Mouse (Mus musculus) liver, embryonic 14.5 days (tissue): ENCODE measurements around the gene Ahr. TPM values are rescaled to one million over a fixed set of nuclear protein-coding genes. Genes with fewer than 3 reads are reported as not detected.

Experiments used
- ATAC-seq: fragments of 200-750 bp; cut with Nextera tagmentation; 2 replicates; pipeline ENCODE4 v1.8.0; 2017; ENCODE audit warnings: moderate number of reproducible peaks, mild to moderate bottlenecking, moderate library complexity; ENCODE audit not compliant: insufficient read depth
- DNase-seq, 3 experiments: peaks; one replicate each; pipeline ENCODE4 v3.0.0-alpha.2; 2012 to 2013; ENCODE audit warnings: low read depth in 3 of 3, low spot score in 3 of 3
- H3K27ac ChIP-seq: fragments of 300-500 bp; sonication (generic); 2 replicates; pipeline ENCODE4 v1.5.1; 2014; ENCODE audit warnings: moderate library complexity, mild to moderate bottlenecking, control low read depth, inconsistent platforms
- H3K27me3 ChIP-seq: fragments of 300-500 bp; sonication (generic); 2 replicates; pipeline ENCODE4 v1.6.1; 2014; ENCODE audit warnings: mild to moderate bottlenecking, low read length, moderate library complexity; ENCODE audit not compliant: control insufficient read depth, insufficient read depth
- H3K36me3 ChIP-seq: fragments of 300-500 bp; sonication (generic); replicated peaks from 2 replicates; pipeline ENCODE4 v1.6.1; 2014; ENCODE audit warnings: low read depth; ENCODE audit not compliant: control insufficient read depth, insufficient read depth
- H3K4me1 ChIP-seq, 2 experiments: fragments of 200-500 bp in 1 of 2; fragments of 300-500 bp in 1 of 2; sonication (generic) in 1 of 2; replicated peaks; 2 replicates each; pipeline ENCODE4 v1.6.1; 2012 to 2014; ENCODE audit warnings: antibody characterized with exemption in 1 of 2, inconsistent platforms in 1 of 2, low read length in 1 of 2; ENCODE audit not compliant: control insufficient read depth in 2 of 2, insufficient read depth in 2 of 2
- H3K4me2 ChIP-seq: fragments of 300-500 bp; sonication (generic); 2 replicates; pipeline ENCODE4 v1.6.1; 2014; ENCODE audit warnings: low read depth, mild to moderate bottlenecking, control low read depth, moderate library complexity
- H3K4me3 ChIP-seq, 2 experiments: fragments of 200-500 bp in 1 of 2; fragments of 300-500 bp in 1 of 2; sonication (generic) in 1 of 2; 2 replicates each; pipeline ENCODE4 v1.5.1; 2012 to 2014; ENCODE audit warnings: low read depth in 2 of 2, low read length in 2 of 2, mild to moderate bottlenecking in 2 of 2, control low read depth in 1 of 2, inconsistent platforms in 1 of 2, moderate library complexity in 1 of 2; ENCODE audit not compliant: insufficient read depth in 1 of 2
- H3K9ac ChIP-seq: fragments of 300-500 bp; sonication (generic); replicated peaks from 2 replicates; pipeline ENCODE4 v1.6.1; 2014; ENCODE audit warnings: mild to moderate bottlenecking, control low read depth, moderate library complexity
- H3K9me3 ChIP-seq: fragments of 300-500 bp; sonication (generic); 2 replicates; pipeline ENCODE4 v1.6.1; 2016; ENCODE audit warnings: low read length, mixed read lengths; ENCODE audit not compliant: control insufficient read depth
- CTCF ChIP-seq: IDR thresholded peaks from 2 replicates; pipeline ENCODE4 v1.5.1; 2016; ENCODE audit warnings: antibody characterized with exemption, low read depth, control low read depth
- EP300 ChIP-seq: IDR thresholded peaks from 2 replicates; pipeline ENCODE4 v1.6.1; 2016; ENCODE audit warnings: antibody characterized with exemption, low read depth
- WGBS: fragments of 180-500 bp; shearing (Covaris S2); extraction: QIAGEN DNeasy Blood & Tissue Kit; methylation state at CpG from one replicate; pipeline ENCODE4 v1.1.7; 2014; ENCODE audit not compliant: insufficient replicate concordance; 5-methylcytosine and 5-hydroxymethylcytosine counted together
- polyA plus RNA-seq, 2 experiments: library from polyadenylated mRNA; depleted of rRNA in 1 of 2; stranded (reverse) in 1 of 2; unstranded in 1 of 2; fragments of >200 nt; fragmentation: Nextera tagmentation in 1 of 2; extraction: Ambion mirVana in 1 of 2; gene quantifications; 2 replicates each; pipeline versions ENCODE4 v1.2.1 to v1.2.3; 2012 to 2014

Ahr gene
- polyA plus RNA-seq, 2 experiments = 1.5 to 2.4 TPM

- H3K9me3 ChIP-seq = no peaks in the 10 kb centered on the region
- WGBS = 74% methylated on average over 5 of the region's 5 CpGs
- no peak for TF ChIP-seq EP300
- no peak for TF ChIP-seq CTCF
- H3K36me3 ChIP-seq = no peaks in the 10 kb centered on the region
- no peak overlapping the region for H3K4me2 ChIP-seq
- no peaks in the 10 kb centered on the region for H3K4me1 ChIP-seq
- DNase-seq (no peak), ATAC-seq (no peak)
- no peak overlapping the region for H3K4me3 ChIP-seq
- H3K9ac ChIP-seq = no peak overlapping the region
- no peaks in the 10 kb centered on the region for H3K27me3 ChIP-seq
- no peak overlapping the region for H3K27ac ChIP-seq
Observed at GRCm38 (mm10) chr12:35510711-35511110, 24.1 kb downstream of the Ahr start.

GRCm38 (mm10) chr12:35506383-35506782, 28.5 kb downstream of the Ahr start:
- H3K27me3 ChIP-seq = no peaks in the 10 kb centered on the region
- DNase-seq = no peak
- no peaks in the 10 kb centered on the region for H3K4me1 ChIP-seq
- no peaks in the 10 kb centered on the region for H3K9me3 ChIP-seq
- no peak overlapping the region for H3K27ac ChIP-seq
- H3K4me3 ChIP-seq = no peak overlapping the region
- H3K36me3 ChIP-seq = no peaks in the 10 kb centered on the region
- no peak for ATAC-seq
- H3K9ac ChIP-seq = no peak overlapping the region
- no peak overlapping the region for H3K4me2 ChIP-seq
- TF ChIP-seq EP300 (no peak), CTCF (no peak)
- WGBS = 82% methylated on average over 2 of the region's 2 CpGs

GRCm38 (mm10) chr12:35504081-35504480, 30.8 kb downstream of the Ahr start:
- TF ChIP-seq EP300 (no peak), CTCF (no peak)
- ATAC-seq = no peak
- no peaks in the 10 kb centered on the region for H3K9me3 ChIP-seq
- no peaks in the 10 kb centered on the region for H3K4me1 ChIP-seq
- 77% methylated on average over 15 of the region's 15 CpGs for WGBS
- no peak overlapping the region for H3K27ac ChIP-seq
- DNase-seq = no peak
- no peak overlapping the region for H3K4me2 ChIP-seq
- H3K9ac ChIP-seq = no peak overlapping the region
- no peak overlapping the region for H3K4me3 ChIP-seq
- no peaks in the 10 kb centered on the region for H3K27me3 ChIP-seq
- no peaks in the 10 kb centered on the region for H3K36me3 ChIP-seq

GRCm38 (mm10) chr12:35503586-35503985, 31.3 kb downstream of the Ahr start:
- Histone ChIP-seq H3K4me3 (no peak overlapping the region), H3K27ac (no peak overlapping the region), H3K27me3 (no peaks in the 10 kb centered on the region), H3K9ac (no peak overlapping the region), H3K4me1 (no peaks in the 10 kb centered on the region), H3K36me3 (no peaks in the 10 kb centered on the region), H3K9me3 (no peaks in the 10 kb centered on the region), H3K4me2 (no peak overlapping the region)
- ATAC-seq = no peak
- DNase-seq = no peak
- TF ChIP-seq EP300 (no peak), CTCF (peak; percentile 63)
- 72% methylated on average over 7 of the region's 7 CpGs for WGBS

GRCm38 (mm10) chr12:35501476-35501875, 33.4 kb downstream of the Ahr start:
- ATAC-seq = no peak
- TF ChIP-seq CTCF = no peak
- TF ChIP-seq EP300 = no peak
- H3K36me3 ChIP-seq = no peaks in the 10 kb centered on the region
- H3K27me3 ChIP-seq = no peaks in the 10 kb centered on the region
- no peaks in the 10 kb centered on the region for H3K9me3 ChIP-seq
- H3K4me3 ChIP-seq = no peak overlapping the region
- H3K4me2 ChIP-seq = no peak overlapping the region
- WGBS = 49% methylated on average over 2 of the region's 2 CpGs
- no peak overlapping the region for H3K9ac ChIP-seq
- H3K4me1 ChIP-seq = no peaks in the 10 kb centered on the region
- H3K27ac ChIP-seq = no peak overlapping the region
- no peak for DNase-seq
